Mouse (Mus musculus): ENCODE data around the gene Pnkd. TPM values are rescaled to one million over a fixed set of nuclear protein-coding genes. Genes with fewer than 3 reads are reported as not detected.
A peak's percentile ranks its signal among the peaks of the same experiment; 100 is the strongest.
"Not testable (repeated sequence)": the region's sequence is repeated elsewhere in the genome, so short reads cannot be mapped to it uniquely, and the experiment has no call there.

The Pnkd gene
- polyA plus RNA-seq, 1 experiment from 2014 or later: 104 TPM

- Histone ChIP-seq H3K27me3 (no peaks in the 10 kb centered on the region), H3K36me3 (peaks cover 50% of the 10 kb centered on the region), H3K4me3 (no peak overlapping the region), H3K9me3 (no peaks in the 10 kb centered on the region), H3K27ac (no peak overlapping the region), H3K9ac (no peak overlapping the region), H3K4me2 (no peak overlapping the region), H3K4me1 (peaks cover 19% of the 10 kb centered on the region)
- 96% methylated on average over 14 of the region's 14 CpGs for WGBS
- ATAC-seq (ENCODE audit: insufficient number of reproducible peaks, low FRiP score, low TSS enrichment, low read depth): no peak
Observed at GRCm38 (mm10) chr1:74280591-74281325, 4.0 kb upstream of the Pnkd start.

GRCm38 (mm10) chr1:74281372-74281771, 3.4 kb upstream of the Pnkd start:
- Histone ChIP-seq H3K4me2 (no peak overlapping the region), H3K9ac (no peak overlapping the region), H3K36me3 (peaks cover 50% of the 10 kb centered on the region), H3K27ac (no peak overlapping the region), H3K4me3 (no peak overlapping the region), H3K4me1 (peaks cover 23% of the 10 kb centered on the region), H3K9me3 (no peaks in the 10 kb centered on the region), H3K27me3 (no peaks in the 10 kb centered on the region)
- WGBS: 81% methylated on average over 2 of the region's 2 CpGs
- ATAC-seq (ENCODE audit: insufficient number of reproducible peaks, low FRiP score, low TSS enrichment, low read depth): no peak

GRCm38 (mm10) chr1:74281886-74282285, 2.8 kb upstream of the Pnkd start:
- H3K9me3 ChIP-seq: no peaks in the 10 kb centered on the region
- H3K4me3 ChIP-seq: no peak overlapping the region
- no peak overlapping the region for H3K27ac ChIP-seq
- ATAC-seq (ENCODE audit: insufficient number of reproducible peaks, low FRiP score, low TSS enrichment, low read depth): no peak
- H3K4me2 ChIP-seq: no peak overlapping the region
- peaks cover 50% of the 10 kb centered on the region for H3K36me3 ChIP-seq
- WGBS: 97% methylated on average over 8 of the region's 8 CpGs
- peaks cover 23% of the 10 kb centered on the region for H3K4me1 ChIP-seq
- no peak overlapping the region for H3K9ac ChIP-seq
- H3K27me3 ChIP-seq: no peaks in the 10 kb centered on the region

GRCm38 (mm10) chr1:74282896-74283625, 1.7 kb upstream of the Pnkd start:
- H3K9ac ChIP-seq: 0 out of 2 replicates have a peak overlapping the region, but pooled peaks have one; percentile 14
- H3K27ac ChIP-seq: no peak overlapping the region
- ATAC-seq (ENCODE audit: insufficient number of reproducible peaks, low FRiP score, low TSS enrichment, low read depth): no peak
- WGBS: 88% methylated on average over 10 of the region's 10 CpGs
- no peaks in the 10 kb centered on the region for H3K27me3 ChIP-seq
- H3K4me3 ChIP-seq: no peak overlapping the region
- H3K4me1 ChIP-seq: peaks cover 26% of the 10 kb centered on the region
- no peaks in the 10 kb centered on the region for H3K9me3 ChIP-seq
- no peak overlapping the region for H3K4me2 ChIP-seq
- H3K36me3 ChIP-seq: peaks cover 52% of the 10 kb centered on the region

GRCm38 (mm10) chr1:74283686-74284463, 855 bp upstream of the Pnkd start:
- Histone ChIP-seq H3K4me3 (peak overlapping the region; percentile 90), H3K4me2 (peak overlapping the region; percentile 79), H3K9ac (peak overlapping the region; percentile 79), H3K36me3 (peaks cover 53% of the 10 kb centered on the region), H3K27me3 (no peaks in the 10 kb centered on the region), H3K9me3 (no peaks in the 10 kb centered on the region), H3K27ac (peak overlapping the region; percentile 85), H3K4me1 (peaks cover 33% of the 10 kb centered on the region)
- peak; percentile 28 for ATAC-seq (ENCODE audit: insufficient number of reproducible peaks, low FRiP score, low TSS enrichment, low read depth)
- WGBS: 15% methylated on average over 15 of the region's 15 CpGs

- no peak for ATAC-seq (ENCODE audit: insufficient number of reproducible peaks, low FRiP score, low TSS enrichment, low read depth)
- WGBS: 3% methylated on average over 23 of the region's 23 CpGs
- Histone ChIP-seq H3K9ac (peak overlapping the region; percentile 65), H3K36me3 (peaks cover 52% of the 10 kb centered on the region), H3K4me2 (peak overlapping the region; percentile 76), H3K27ac (no peak overlapping the region), H3K4me1 (peaks cover 44% of the 10 kb centered on the region), H3K9me3 (no peaks in the 10 kb centered on the region), H3K27me3 (no peaks in the 10 kb centered on the region), H3K4me3 (peak overlapping the region; percentile 90)
Observed at GRCm38 (mm10) chr1:74285212-74286010, 681 bp downstream of the Pnkd start.

- H3K27me3 ChIP-seq; H3K4me2 ChIP-seq; H3K9ac ChIP-seq; H3K4me3 ChIP-seq; H3K9me3 ChIP-seq; ATAC-seq (ENCODE audit: insufficient number of reproducible peaks, low FRiP score, low TSS enrichment, low read depth); H3K27ac ChIP-seq: not testable (repeated sequence)
- 64% methylated on average over 15 of the region's 17 CpGs for WGBS
- H3K4me1 ChIP-seq: peaks cover 46% of the 10 kb centered on the region
- H3K36me3 ChIP-seq: peaks cover 50% of the 10 kb centered on the region
Observed at GRCm38 (mm10) chr1:74286869-74287607, 2.3 kb downstream of the Pnkd start.

GRCm38 (mm10) chr1:74288327-74288726, 3.6 kb downstream of the Pnkd start:
- ATAC-seq (ENCODE audit: insufficient number of reproducible peaks, low FRiP score, low TSS enrichment, low read depth): no peak
- no peak overlapping the region for H3K27ac ChIP-seq
- no peak overlapping the region for H3K4me2 ChIP-seq
- WGBS: 75% methylated on average over 4 of the region's 4 CpGs
- no peaks in the 10 kb centered on the region for H3K27me3 ChIP-seq
- H3K4me3 ChIP-seq: no peak overlapping the region
- no peaks in the 10 kb centered on the region for H3K9me3 ChIP-seq
- no peak overlapping the region for H3K9ac ChIP-seq
- peaks cover 37% of the 10 kb centered on the region for H3K4me1 ChIP-seq
- peaks cover 51% of the 10 kb centered on the region for H3K36me3 ChIP-seq

- Histone ChIP-seq H3K36me3 (peaks cover 60% of the 10 kb centered on the region), H3K27ac (0 out of 2 replicates have a peak overlapping the region, but pooled peaks have one; percentile 12), H3K4me2 (no peak overlapping the region), H3K9ac (no peak overlapping the region), H3K9me3 (no peaks in the 10 kb centered on the region), H3K4me1 (peaks cover 36% of the 10 kb centered on the region), H3K4me3 (no peak overlapping the region), H3K27me3 (no peaks in the 10 kb centered on the region)
- WGBS: 86% methylated on average over 9 of the region's 9 CpGs
- ATAC-seq (ENCODE audit: insufficient number of reproducible peaks, low FRiP score, low TSS enrichment, low read depth): no peak
Observed at GRCm38 (mm10) chr1:74289248-74289647, 4.5 kb downstream of the Pnkd start.

GRCm38 (mm10) chr1:74289740-74290139, 5.0 kb downstream of the Pnkd start:
- Histone ChIP-seq H3K4me1 (peaks cover 38% of the 10 kb centered on the region), H3K4me2 (no peak overlapping the region), H3K36me3 (peaks cover 61% of the 10 kb centered on the region), H3K9me3 (no peaks in the 10 kb centered on the region), H3K4me3 (no peak overlapping the region), H3K27ac (peak overlapping the region; percentile 5; the same call in 1 of the 2 replicates), H3K9ac (no peak overlapping the region), H3K27me3 (no peaks in the 10 kb centered on the region)
- 76% methylated on average over 2 of the region's 2 CpGs for WGBS
- ATAC-seq (ENCODE audit: insufficient number of reproducible peaks, low FRiP score, low TSS enrichment, low read depth): no peak

GRCm38 (mm10) chr1:74290141-74290540, 5.4 kb downstream of the Pnkd start:
- 78% methylated on average over 5 of the region's 5 CpGs for WGBS
- Histone ChIP-seq H3K4me2 (no peak overlapping the region), H3K27ac (peak overlapping the region; percentile 5; the same call in 1 of the 2 replicates), H3K27me3 (no peaks in the 10 kb centered on the region), H3K4me3 (no peak overlapping the region), H3K36me3 (peaks cover 61% of the 10 kb centered on the region), H3K4me1 (peaks cover 41% of the 10 kb centered on the region), H3K9me3 (no peaks in the 10 kb centered on the region), H3K9ac (no peak overlapping the region)
- ATAC-seq (ENCODE audit: insufficient number of reproducible peaks, low FRiP score, low TSS enrichment, low read depth): no peak

Data from limb, embryonic 15.5 days (tissue).